Mouse (Mus musculus) midbrain, embryonic 10.5 days (tissue): ENCODE measurements at regions not wholly inside any gene's neighbourhood (a gene's known extent, or its start where the extent isn't known, plus 50 kb on each side); places are given as distances from the start of the nearest gene placed in this dataset.
A peak's percentile ranks its signal among the peaks of the same experiment; 100 is the strongest.

Experiments used
- DNase-seq: peaks from one replicate; pipeline ENCODE4 v3.0.0-alpha.2; 2017; ENCODE audit warnings: low spot score
- H3K27ac ChIP-seq: fragments of 300-500 bp; sonication (generic); replicated peaks from 2 replicates; pipeline ENCODE4 v1.5.1; 2016; ENCODE audit warnings: mild to moderate bottlenecking
- H3K27me3 ChIP-seq: fragments of 300-500 bp; sonication (generic); 2 replicates; pipeline ENCODE4 v1.6.1; 2016; ENCODE audit warnings: low read depth, mild to moderate bottlenecking; ENCODE audit not compliant: poor library complexity, severe bottlenecking
- H3K36me3 ChIP-seq: fragments of 300-500 bp; sonication (generic); 2 replicates; pipeline ENCODE4 v1.6.1; 2016; ENCODE audit warnings: mild to moderate bottlenecking, moderate library complexity
- H3K4me1 ChIP-seq: fragments of 300-500 bp; sonication (generic); 2 replicates; pipeline ENCODE4 v1.6.1; 2016
- H3K4me3 ChIP-seq: fragments of 300-500 bp; sonication (generic); 2 replicates; pipeline ENCODE4 v1.5.1; 2016; ENCODE audit warnings: mild to moderate bottlenecking, moderate library complexity
- H3K9me3 ChIP-seq: fragments of 300-500 bp; sonication (generic); replicated peaks from 2 replicates; pipeline ENCODE4 v1.6.1; 2016; ENCODE audit warnings: mild to moderate bottlenecking
- WGBS: fragments of 180-500 bp; shearing (Covaris S2); methylation state at CpG from one replicate; pipeline ENCODE4 v1.1.7; 2016; 5-methylcytosine and 5-hydroxymethylcytosine counted together

DNA sequence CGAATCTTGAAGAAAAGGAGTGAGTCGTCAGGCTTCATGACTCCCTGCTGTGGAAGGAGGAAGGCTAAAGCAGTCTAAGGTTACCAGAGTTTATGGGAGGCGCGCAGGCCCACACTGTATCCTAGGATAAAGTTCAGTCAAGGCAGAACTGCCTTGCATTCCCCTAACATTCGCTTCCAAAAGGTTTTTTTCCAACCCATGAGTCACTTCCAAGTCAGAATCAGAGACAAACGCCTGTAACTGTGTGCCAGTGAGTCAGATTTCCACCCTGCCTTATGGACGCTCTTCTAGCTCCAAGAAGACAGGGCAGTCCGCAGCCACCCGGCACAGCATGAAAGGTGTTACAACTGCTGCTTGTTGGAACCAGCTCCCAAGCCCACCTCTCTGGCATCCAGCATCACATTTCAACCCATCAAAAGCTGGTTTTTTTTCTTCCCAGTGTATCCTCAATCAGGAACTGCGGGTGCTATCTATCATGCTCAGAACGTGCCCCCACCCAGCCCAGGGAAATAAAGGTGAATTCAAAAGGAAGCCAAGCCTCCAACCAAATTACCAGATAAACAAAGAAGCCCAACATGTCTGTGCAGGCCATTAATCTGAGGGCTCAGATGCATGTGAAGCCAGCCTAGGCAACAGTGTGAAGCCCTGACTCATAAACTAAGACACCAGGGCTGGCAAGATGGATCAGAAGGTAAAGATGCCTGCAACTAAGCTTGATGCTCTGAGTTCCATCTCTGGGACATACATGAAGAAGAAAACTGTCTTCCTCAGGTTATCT, 138.2 kb upstream of the Tbl1xr1 start:
- no peak for DNase-seq
- Histone ChIP-seq H3K4me3 (no peak overlapping the region), H3K9me3 (no peaks in the 10 kb centered on the region), H3K4me1 (peaks cover 49% of the 10 kb centered on the region), H3K36me3 (no peaks in the 10 kb centered on the region), H3K27ac (no peak overlapping the region), H3K27me3 (no peaks in the 10 kb centered on the region)
- 63% methylated on average over 11 of the region's 11 CpGs for WGBS

DNA sequence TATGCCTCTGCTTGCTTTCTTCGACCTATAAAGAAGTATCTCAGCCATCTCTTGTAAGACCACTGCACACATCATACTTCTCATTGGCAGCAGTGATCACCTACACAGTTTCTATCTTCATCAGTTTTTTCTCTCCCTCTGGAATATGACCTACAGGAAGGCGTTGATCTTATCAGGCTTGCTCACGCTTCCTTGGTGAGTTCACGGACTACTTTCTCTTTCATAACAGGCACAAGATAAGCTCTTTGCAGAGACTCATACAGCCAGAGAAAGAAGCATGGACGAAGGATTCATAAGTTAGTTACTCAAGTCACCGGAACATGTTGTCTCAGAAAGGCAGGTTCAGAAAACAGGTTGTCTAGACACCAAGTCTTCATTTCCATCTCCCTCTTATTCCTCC, 136.7 kb upstream of the Tbl1xr1 start:
- Histone ChIP-seq H3K4me3 (no peak overlapping the region), H3K4me1 (peaks cover 45% of the 10 kb centered on the region), H3K36me3 (no peaks in the 10 kb centered on the region), H3K27ac (no peak overlapping the region), H3K27me3 (no peaks in the 10 kb centered on the region), H3K9me3 (no peaks in the 10 kb centered on the region)
- DNase-seq: no peak
- 96% methylated on average over 6 of the region's 6 CpGs for WGBS

DNA sequence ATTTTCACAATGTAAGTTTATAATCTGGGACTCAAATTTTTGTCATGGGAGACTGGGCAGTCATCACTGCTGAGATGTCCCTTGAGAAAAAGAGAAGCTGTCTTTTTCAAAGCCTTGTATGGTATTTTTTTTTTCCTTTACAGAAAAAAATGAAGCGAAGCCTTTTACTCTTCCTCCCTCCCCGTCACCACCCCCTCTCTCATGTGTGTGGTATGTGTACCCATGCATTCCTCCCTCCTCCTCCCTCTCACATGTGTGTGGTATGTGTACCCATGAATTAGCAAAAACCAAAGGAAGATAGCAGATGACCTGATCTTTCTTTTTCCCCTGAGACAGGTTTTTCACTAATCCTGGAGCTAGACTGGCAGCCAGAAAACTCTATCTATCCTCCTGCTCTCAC, 134.9 kb upstream of the Tbl1xr1 start:
- peaks cover 32% of the 10 kb centered on the region for H3K4me1 ChIP-seq
- 91% methylated on average over 2 of the region's 2 CpGs for WGBS
- H3K27ac ChIP-seq: no peak overlapping the region
- no peaks in the 10 kb centered on the region for H3K9me3 ChIP-seq
- no peaks in the 10 kb centered on the region for H3K27me3 ChIP-seq
- no peak for DNase-seq
- H3K36me3 ChIP-seq: no peaks in the 10 kb centered on the region
- H3K4me3 ChIP-seq: no peak overlapping the region

DNA sequence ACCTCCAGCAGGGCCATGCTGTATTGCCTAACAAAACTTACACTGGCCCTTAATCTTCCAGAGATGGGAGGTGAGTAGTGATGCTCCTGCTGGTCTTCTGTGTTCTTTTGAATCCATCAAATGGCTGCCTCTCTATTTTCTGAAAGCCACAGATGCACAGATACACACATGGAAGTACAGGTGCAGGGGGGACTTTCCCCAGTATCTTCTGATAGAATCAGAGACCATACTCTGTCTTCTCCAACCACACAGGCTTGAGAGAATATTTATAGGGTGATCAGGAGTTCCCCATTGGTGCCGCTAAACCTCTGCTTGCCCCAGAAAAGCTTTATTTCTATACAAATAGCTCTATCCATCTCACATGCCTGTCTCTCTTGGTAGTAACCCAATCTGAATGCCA, 133.5 kb upstream of the Tbl1xr1 start:
- Histone ChIP-seq H3K27ac (no peak overlapping the region), H3K4me1 (peaks cover 30% of the 10 kb centered on the region), H3K36me3 (no peaks in the 10 kb centered on the region), H3K27me3 (no peaks in the 10 kb centered on the region), H3K4me3 (no peak overlapping the region), H3K9me3 (no peaks in the 10 kb centered on the region)
- DNase-seq: no peak
- whole genome bisulfite sequencing: 90% methylated on average over 1 of the region's 1 CpGs

DNA sequence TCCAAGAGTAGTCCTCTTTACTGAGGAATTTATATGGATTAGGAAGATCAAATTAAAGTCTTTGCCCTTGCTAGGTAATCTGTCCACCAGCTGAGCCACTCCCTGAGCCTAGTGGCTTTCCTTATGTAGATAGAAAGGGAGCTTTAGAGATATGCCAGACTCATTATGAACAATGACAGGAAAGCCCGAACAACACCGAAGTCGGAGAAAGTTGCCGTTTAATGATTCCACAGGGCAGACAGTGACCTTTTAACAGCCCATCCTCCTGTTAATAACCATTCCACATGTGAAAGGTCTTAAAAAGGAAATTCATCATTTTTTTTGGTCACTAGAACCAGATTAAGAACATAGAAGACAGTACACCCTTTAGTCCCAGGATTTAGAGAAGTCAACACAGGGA, 130.7 kb upstream of the Tbl1xr1 start:
- Histone ChIP-seq H3K4me3 (no peak overlapping the region), H3K27ac (no peak overlapping the region), H3K27me3 (no peaks in the 10 kb centered on the region), H3K4me1 (peaks cover 30% of the 10 kb centered on the region), H3K9me3 (no peaks in the 10 kb centered on the region), H3K36me3 (no peaks in the 10 kb centered on the region)
- no peak for DNase-seq
- 90% methylated on average over 4 of the region's 4 CpGs for WGBS

DNA sequence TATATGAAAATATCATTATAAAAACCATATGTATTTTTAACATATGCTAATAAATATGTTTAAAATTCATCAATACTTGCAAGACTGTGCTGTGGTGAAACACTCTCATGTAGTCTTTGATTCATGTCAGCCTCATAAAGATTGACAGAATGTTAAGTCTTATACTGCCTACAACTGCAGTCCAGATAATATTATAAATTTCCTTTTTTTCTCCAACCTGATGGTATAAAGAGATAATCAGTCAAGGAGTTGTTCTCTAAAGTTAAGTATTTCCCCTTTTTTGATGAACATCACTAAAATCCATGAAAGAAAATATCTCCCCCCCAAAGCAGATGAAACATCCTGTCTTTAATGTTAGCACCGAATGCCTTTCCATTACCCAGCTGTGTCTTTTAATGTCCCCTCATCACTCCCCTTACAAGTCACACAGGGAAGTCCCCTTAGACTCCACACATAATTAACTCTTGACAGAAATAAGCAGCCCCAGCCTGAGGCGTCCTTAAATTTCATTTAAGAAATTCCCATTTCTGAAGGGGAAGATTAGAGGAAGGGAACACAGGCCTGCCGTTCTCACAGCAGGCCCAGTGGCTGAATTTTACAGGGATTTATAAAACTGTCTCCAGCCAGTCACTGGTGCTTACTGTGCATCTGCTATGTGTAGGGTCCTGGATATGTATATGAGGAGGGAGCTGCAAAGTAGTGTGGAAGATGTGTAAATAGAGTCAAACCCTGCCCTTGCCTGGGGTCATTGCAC, 129.0 kb upstream of the Tbl1xr1 start:
- no peak for DNase-seq

DNA sequence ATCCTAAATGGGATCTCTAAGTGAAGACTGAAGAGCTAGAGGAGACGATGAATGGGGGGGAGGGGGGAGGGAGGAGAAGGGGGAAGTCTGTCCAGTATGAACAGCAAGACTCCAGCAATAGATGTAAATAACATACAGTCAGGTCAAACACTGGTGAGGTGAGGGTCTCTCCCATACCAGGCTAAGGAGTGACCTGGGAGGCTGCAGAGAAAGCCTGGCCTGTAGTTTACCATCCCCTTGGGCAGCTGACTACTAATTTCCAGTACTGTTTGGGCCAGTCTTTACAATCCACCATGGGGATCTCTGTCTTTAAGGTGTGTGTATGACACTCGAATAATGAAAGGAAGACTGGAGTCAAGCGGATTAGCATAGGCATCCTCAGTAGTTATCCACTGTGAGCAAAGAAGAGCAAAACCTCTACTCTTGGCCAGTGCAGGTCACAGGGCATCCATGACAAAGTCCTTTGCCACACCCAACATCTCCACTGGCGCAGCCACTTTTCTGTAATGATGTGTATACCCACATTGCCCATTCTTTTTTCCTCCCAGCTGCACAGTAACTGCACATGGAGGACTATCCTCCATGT, 128.3 kb upstream of the Tbl1xr1 start:
- Histone ChIP-seq H3K27ac (peak overlapping the region; percentile 59), H3K9me3 (no peaks in the 10 kb centered on the region), H3K4me1 (peaks cover 38% of the 10 kb centered on the region), H3K27me3 (no peaks in the 10 kb centered on the region), H3K4me3 (no peak overlapping the region), H3K36me3 (no peaks in the 10 kb centered on the region)
- 58% methylated on average over 4 of the region's 4 CpGs for WGBS
- no peak for DNase-seq

More for the DNA sequence above, 129.0 kb upstream of the Tbl1xr1 start:
- WGBS: 19% methylated on average over 3 of the region's 3 CpGs
- Histone ChIP-seq H3K9me3 (no peaks in the 10 kb centered on the region), H3K4me3 (no peak overlapping the region), H3K27ac (peak overlapping the region; percentile 59; the same call in 1 of the 2 replicates), H3K27me3 (no peaks in the 10 kb centered on the region), H3K4me1 (peaks cover 31% of the 10 kb centered on the region), H3K36me3 (no peaks in the 10 kb centered on the region)

DNA sequence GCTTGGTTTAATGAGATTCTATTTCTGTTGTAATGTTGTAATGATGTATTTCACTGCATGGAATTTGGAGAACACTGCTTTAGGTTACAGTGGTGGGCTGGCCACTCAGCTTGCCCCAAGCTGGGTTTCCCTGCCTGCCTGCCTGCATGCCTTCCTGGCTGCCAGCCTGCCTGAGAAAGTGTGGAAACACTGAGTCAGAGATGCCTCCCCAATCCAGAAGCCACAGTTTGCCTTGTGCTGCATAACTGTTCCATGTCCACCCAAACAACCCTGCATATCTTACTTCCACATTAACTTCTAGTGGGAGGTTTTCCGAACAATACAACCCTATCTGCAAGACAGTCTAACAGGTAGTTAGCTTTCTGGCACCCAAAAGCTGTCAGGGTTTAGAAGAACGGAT, 127.0 kb upstream of the Tbl1xr1 start:
- no peak overlapping the region for H3K4me3 ChIP-seq
- no peak overlapping the region; the same call in 1 of the 2 replicates for H3K27ac ChIP-seq
- H3K27me3 ChIP-seq: no peaks in the 10 kb centered on the region
- peaks cover 32% of the 10 kb centered on the region for H3K4me1 ChIP-seq
- no peak for DNase-seq
- no peaks in the 10 kb centered on the region for H3K36me3 ChIP-seq
- 84% methylated on average over 2 of the region's 2 CpGs for WGBS
- no peaks in the 10 kb centered on the region for H3K9me3 ChIP-seq

DNA sequence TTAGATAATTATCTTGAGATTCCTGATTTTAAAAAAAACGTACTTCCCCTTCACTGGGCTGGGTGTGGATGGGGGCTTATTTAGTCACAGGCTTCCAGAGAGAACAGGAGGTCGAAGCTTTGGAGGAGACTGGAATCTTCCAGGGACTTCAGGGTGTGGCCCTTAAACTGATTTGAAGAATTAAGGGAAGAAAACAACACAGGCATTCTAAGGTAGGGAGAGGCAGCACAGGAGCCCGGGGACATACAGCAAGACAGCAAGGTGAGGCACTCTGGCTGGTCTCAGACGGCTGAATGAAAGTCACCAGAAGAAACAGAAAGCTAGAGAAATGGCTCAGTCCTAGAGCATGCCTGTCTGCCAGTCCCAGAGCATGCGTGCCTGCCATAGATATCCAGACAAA, 125.9 kb upstream of the Tbl1xr1 start:
- Histone ChIP-seq H3K27ac (no peak overlapping the region), H3K4me1 (peaks cover 28% of the 10 kb centered on the region), H3K36me3 (no peaks in the 10 kb centered on the region), H3K4me3 (no peak overlapping the region), H3K9me3 (no peaks in the 10 kb centered on the region), H3K27me3 (no peaks in the 10 kb centered on the region)
- WGBS: 85% methylated on average over 5 of the region's 5 CpGs
- DNase-seq: no peak

DNA sequence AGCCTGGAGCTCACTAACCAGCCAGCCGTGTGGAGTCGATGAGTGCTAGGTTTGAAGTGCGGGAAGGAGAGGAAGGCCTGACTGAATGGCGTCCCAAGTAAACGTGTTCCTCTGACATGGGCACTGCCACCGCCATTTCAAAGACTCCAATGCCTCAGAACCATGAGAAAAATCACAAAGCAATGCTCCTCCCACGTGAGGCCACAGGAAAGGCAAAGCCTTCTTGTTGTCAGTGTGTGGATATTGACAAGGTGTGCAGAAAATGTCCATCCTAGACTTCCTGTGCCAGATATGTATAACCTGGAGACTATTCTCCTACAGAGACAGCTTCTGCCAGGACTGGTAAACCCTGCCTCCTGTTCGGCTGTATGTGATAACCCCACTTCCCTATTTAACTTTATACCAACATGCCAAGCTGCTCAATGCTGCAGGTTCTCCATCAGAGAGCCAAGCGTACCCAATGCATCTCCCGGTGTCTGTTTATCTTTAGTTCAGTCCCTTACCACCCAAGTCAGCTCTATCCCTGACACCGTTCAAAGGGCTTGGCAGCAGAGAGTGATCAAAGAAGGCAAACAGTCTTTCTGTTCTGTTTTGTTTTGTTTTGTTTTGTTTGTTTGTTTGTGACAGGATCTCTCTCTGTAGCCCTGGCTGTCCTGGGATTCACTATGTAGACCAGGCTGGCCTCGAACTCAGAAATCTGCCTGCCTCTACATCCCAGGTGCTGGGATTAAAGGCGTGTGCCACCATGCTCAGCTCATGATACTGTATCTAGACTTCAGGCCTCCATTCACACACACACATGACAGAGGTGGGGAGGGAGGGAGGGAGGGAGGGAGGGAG, 124.8 kb upstream of the Tbl1xr1 start:
- Histone ChIP-seq H3K4me3 (no peak overlapping the region), H3K4me1 (peaks cover 28% of the 10 kb centered on the region), H3K27me3 (no peaks in the 10 kb centered on the region), H3K36me3 (no peaks in the 10 kb centered on the region), H3K9me3 (no peaks in the 10 kb centered on the region), H3K27ac (no peak overlapping the region)
- WGBS: 86% methylated on average over 13 of the region's 13 CpGs
- DNase-seq: no peak

DNA sequence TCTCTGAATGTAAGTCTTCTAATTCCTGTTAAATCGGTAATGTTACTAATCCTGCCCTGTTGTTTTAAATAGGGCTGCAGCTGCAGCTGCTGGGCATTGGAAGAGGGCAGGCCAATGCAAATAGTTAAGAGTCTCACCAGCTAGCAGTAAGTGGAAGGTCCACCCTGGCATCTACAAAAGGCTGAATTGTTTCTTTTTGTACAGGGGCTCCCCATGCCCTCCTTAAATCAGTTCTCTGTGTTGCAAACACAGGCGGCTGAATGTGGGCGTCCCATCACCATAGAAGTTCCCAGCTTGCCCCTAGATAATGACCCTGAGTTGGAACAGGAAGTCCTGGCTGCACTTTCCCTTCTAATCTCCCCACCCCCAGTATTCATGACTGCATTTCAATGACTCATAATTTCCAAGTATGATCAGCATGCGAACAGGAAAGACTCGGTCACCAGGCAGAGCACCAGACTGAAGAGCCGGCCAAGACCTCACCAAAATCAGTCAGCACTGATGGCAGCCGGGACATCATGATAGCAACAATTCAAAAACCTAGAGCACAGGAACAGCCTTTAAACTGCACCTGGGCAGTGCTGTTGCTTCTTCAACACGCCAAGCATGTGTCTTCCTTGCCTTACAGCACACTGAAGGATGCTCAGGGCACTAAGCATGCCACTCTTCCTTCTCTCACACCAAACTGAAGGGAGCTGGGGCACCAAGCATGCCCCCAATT, 123.6 kb upstream of the Tbl1xr1 start:
- H3K4me3 ChIP-seq: no peak overlapping the region
- WGBS: 66% methylated on average over 8 of the region's 8 CpGs
- DNase-seq: no peak
- no peaks in the 10 kb centered on the region for H3K9me3 ChIP-seq
- H3K27me3 ChIP-seq: no peaks in the 10 kb centered on the region
- H3K4me1 ChIP-seq: peaks cover 17% of the 10 kb centered on the region
- H3K36me3 ChIP-seq: no peaks in the 10 kb centered on the region
- no peak overlapping the region for H3K27ac ChIP-seq

DNA sequence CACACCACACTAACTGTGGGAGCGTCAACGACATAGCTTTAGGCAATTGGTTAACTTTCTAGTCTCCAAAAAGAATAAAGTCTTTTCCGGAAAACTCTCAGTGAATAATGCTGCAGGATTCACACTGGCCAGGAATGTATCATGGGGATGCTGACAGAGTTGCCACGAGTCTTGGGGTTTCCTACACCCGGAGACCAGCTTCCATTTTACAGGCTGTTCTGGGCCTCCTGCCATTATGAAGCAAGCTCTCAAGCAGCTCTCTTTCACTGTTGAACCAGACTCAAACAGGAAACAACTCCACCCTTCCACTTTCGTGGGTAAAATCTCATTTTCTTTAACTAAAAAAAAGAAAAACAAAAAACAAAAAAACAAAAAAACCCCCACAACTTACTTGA, 123.0 kb upstream of the Tbl1xr1 start:
- no peaks in the 10 kb centered on the region for H3K9me3 ChIP-seq
- H3K36me3 ChIP-seq: no peaks in the 10 kb centered on the region
- H3K27me3 ChIP-seq: no peaks in the 10 kb centered on the region
- DNase-seq: no peak
- H3K27ac ChIP-seq: no peak overlapping the region
- 90% methylated on average over 6 of the region's 6 CpGs for WGBS
- H3K4me3 ChIP-seq: no peak overlapping the region
- peaks cover 11% of the 10 kb centered on the region for H3K4me1 ChIP-seq
